Mouse (Mus musculus): ENCODE results near the gene Mtus2.

Mtus2 gene

GRCm38 (mm10) chr5:148354536-148354935 lies 397.4 kb downstream of the Mtus2 start:
- DNase-seq: no peak

GRCm38 (mm10) chr5:148355822-148356221 lies 398.7 kb downstream of the Mtus2 start:
- no peak for DNase-seq

GRCm38 (mm10) chr5:148357168-148357567 lies 400.0 kb downstream of the Mtus2 start:
- no peak for DNase-seq

GRCm38 (mm10) chr5:148359131-148359530 lies 402.0 kb downstream of the Mtus2 start:
- DNase-seq: no peak

- DNase-seq: peak; percentile 63 to 72
Measured at GRCm38 (mm10) chr5:148360922-148361758, 404.0 kb downstream of the Mtus2 start.

GRCm38 (mm10) chr5:148361759-148362010 lies 404.6 kb downstream of the Mtus2 start:
- DNase-seq: no peak

GRCm38 (mm10) chr5:148362296-148362695 lies 405.2 kb downstream of the Mtus2 start:
- no peak for DNase-seq

- peak; percentile 46 to 52 for DNase-seq
Measured at GRCm38 (mm10) chr5:148363441-148364113, 406.5 kb downstream of the Mtus2 start.

All from lung, postnatal 4 days (tissue).